Mouse (Mus musculus) limb, embryonic 11.5 days (tissue): ENCODE measurements around the gene Pclo. TPM values are rescaled to one million over a fixed set of nuclear protein-coding genes. Genes with fewer than 3 reads are reported as not detected.

Source experiments
- ATAC-seq: fragments of 200-750 bp; cut with Nextera tagmentation; 2 replicates; pipeline ENCODE4 v1.8.0; 2017; ENCODE audit warnings: low read depth; ENCODE audit not compliant: insufficient number of reproducible peaks, low FRiP score, low TSS enrichment
- DNase-seq: peaks from one replicate; pipeline ENCODE4 v3.0.0-alpha.2; 2015; ENCODE audit warnings: low spot score
- H3K27ac ChIP-seq: fragments of 300-500 bp; sonication (generic); replicated peaks from 2 replicates; pipeline ENCODE4 v1.5.1; 2014; ENCODE audit warnings: low read depth, mild to moderate bottlenecking, low read length
- H3K27me3 ChIP-seq: fragments of 300-500 bp; sonication (generic); 2 replicates; pipeline ENCODE4 v1.6.1; 2014; ENCODE audit warnings: mild to moderate bottlenecking, low read length, mixed read lengths; ENCODE audit not compliant: control insufficient read depth, insufficient read depth
- H3K36me3 ChIP-seq: fragments of 300-500 bp; sonication (generic); 2 replicates; pipeline ENCODE4 v1.6.1; 2014; ENCODE audit warnings: mild to moderate bottlenecking, low read length, moderate library complexity, mixed read lengths; ENCODE audit not compliant: control insufficient read depth, insufficient read depth
- H3K4me1 ChIP-seq: fragments of 300-500 bp; sonication (generic); 2 replicates; pipeline ENCODE4 v1.6.1; 2014; ENCODE audit warnings: low read length, mixed read lengths; ENCODE audit not compliant: control insufficient read depth, insufficient read depth
- H3K4me2 ChIP-seq: fragments of 300-500 bp; sonication (generic); 2 replicates; pipeline ENCODE4 v1.6.1; 2014; ENCODE audit warnings: low read depth, mild to moderate bottlenecking, moderate library complexity; ENCODE audit not compliant: severe bottlenecking
- H3K4me3 ChIP-seq: fragments of 300-500 bp; sonication (generic); 2 replicates; pipeline ENCODE4 v1.5.1; 2014; ENCODE audit warnings: low read depth, low read length
- H3K9ac ChIP-seq: fragments of 300-500 bp; sonication (generic); 2 replicates; pipeline ENCODE4 v1.6.1; 2014; ENCODE audit warnings: mild to moderate bottlenecking, low read length
- H3K9me3 ChIP-seq: fragments of 300-500 bp; sonication (generic); 2 replicates; pipeline ENCODE4 v1.6.1; 2016; ENCODE audit warnings: low read length; ENCODE audit not compliant: control insufficient read depth
- WGBS: fragments of 180-500 bp; shearing (Covaris S2); extraction: QIAGEN DNeasy Blood & Tissue Kit; methylation state at CpG from one replicate; pipeline ENCODE4 v1.1.7; 2014; 5-methylcytosine and 5-hydroxymethylcytosine counted together
- polyA plus RNA-seq: library from polyadenylated mRNA; unstranded; fragments of >200 nt; fragmentation: Nextera tagmentation; extraction: Ambion mirVana; gene quantifications from 2 replicates; pipeline ENCODE4 v1.2.1, GENCODE M21; 2014

Gene Pclo
- polyA plus RNA-seq, 1 experiment from 2014 or later, result 0.21 TPM

DNA sequence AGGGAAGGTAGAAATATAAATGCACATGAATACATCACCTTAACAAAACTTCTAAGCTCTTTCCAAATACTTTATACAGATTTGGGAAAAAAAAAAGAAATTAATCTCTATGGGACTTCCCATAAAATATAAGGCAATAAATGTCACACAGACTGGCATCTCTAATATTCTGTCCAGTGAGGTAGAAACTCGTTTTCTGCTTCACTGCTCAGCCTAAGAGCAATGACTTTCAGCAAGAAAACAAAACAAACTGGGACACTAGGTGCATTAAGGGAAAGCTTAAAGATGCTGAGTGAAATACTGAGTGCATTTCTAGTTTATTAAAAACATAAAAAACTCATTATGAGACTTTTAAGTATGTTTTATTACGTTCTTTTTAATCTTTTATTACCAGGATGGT lies 190.7 kb downstream of the Pclo start:
- Histone ChIP-seq H3K9me3 (no peaks in the 10 kb centered on the region), H3K4me2 (no peak overlapping the region), H3K36me3 (no peaks in the 10 kb centered on the region), H3K9ac (no peak overlapping the region), H3K4me1 (no peaks in the 10 kb centered on the region), H3K4me3 (no peak overlapping the region), H3K27me3 (no peaks in the 10 kb centered on the region), H3K27ac (no peak overlapping the region)
- DNase-seq, result no peak
- ATAC-seq, result no peak
- WGBS, result 69% methylated on average over 2 of the region's 2 CpGs

GRCm38 (mm10) chr5:14707311-14707710 lies 192.6 kb downstream of the Pclo start:
- no peaks in the 10 kb centered on the region for H3K4me1 ChIP-seq
- ATAC-seq (no peak), DNase-seq (no peak)
- H3K27ac ChIP-seq, result no peak overlapping the region
- WGBS, result 89% methylated on average over 4 of the region's 4 CpGs
- H3K4me2 ChIP-seq, result no peak overlapping the region
- no peak overlapping the region for H3K4me3 ChIP-seq
- H3K9ac ChIP-seq, result no peak overlapping the region
- no peaks in the 10 kb centered on the region for H3K27me3 ChIP-seq
- H3K36me3 ChIP-seq, result no peaks in the 10 kb centered on the region
- no peaks in the 10 kb centered on the region for H3K9me3 ChIP-seq

- Histone ChIP-seq H3K27me3 (no peaks in the 10 kb centered on the region), H3K9ac (no peak overlapping the region), H3K4me2 (no peak overlapping the region), H3K4me1 (no peaks in the 10 kb centered on the region), H3K27ac (no peak overlapping the region), H3K4me3 (no peak overlapping the region), H3K36me3 (no peaks in the 10 kb centered on the region), H3K9me3 (no peaks in the 10 kb centered on the region)
- 88% methylated on average over 3 of the region's 3 CpGs for WGBS
- ATAC-seq (no peak), DNase-seq (no peak)
Observed at GRCm38 (mm10) chr5:14723576-14723975, 208.9 kb downstream of the Pclo start.

DNA sequence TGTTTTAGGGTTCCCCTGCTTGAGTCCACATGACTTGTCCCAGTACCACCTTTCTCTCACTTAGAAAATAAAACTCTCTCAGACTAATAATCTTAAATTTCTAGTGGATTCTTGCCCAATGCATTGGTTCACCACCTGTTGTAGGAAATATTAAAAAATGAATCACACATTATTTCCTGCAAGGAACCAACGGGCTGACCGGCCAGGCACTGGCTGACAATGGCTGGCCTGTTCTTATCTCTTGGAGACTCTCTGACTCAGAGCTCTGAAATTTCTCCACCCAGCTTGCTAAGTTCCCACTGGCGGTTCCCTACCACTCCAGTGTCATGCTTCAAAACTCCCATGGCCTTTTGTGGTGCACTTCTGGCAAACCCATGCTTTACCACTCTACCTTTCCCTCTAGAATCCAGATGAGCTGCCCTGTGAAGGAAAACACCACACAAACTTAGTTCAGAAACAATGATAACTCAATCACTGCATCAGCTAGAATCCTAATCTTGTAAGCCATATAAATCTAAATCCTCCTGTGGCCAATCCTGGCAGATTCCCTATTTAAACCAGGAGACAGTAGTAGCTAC lies 214.0 kb downstream of the Pclo start:
- H3K36me3 ChIP-seq, result no peaks in the 10 kb centered on the region
- H3K4me1 ChIP-seq, result no peaks in the 10 kb centered on the region
- H3K9me3 ChIP-seq, result no peaks in the 10 kb centered on the region
- no peak for ATAC-seq
- H3K27ac ChIP-seq, result no peak overlapping the region
- 85% methylated on average over 3 of the region's 3 CpGs for WGBS
- no peak overlapping the region for H3K4me3 ChIP-seq
- DNase-seq, result no peak
- no peak overlapping the region for H3K4me2 ChIP-seq
- H3K27me3 ChIP-seq, result no peaks in the 10 kb centered on the region
- H3K9ac ChIP-seq, result no peak overlapping the region

DNA sequence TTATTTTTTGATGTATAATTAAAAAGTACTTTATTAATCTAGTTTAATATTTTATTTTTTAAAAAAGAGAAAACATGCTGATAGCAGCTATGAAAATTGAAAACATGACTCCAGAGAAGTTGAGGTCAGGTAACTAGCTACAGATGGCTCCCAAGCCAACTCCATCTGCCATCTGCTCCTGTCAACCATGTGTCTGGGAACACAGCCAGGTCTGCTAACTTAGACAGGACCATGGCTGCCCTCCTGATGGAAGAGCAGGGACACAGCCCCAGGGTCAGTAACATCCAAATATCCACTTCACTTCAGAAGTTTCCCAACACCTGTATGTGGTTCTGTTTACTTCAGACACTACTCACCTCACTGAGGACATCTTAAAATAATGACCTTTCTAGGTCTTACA lies 236.2 kb downstream of the Pclo start:
- DNase-seq (no peak), ATAC-seq (no peak)
- Histone ChIP-seq H3K9ac (no peak overlapping the region), H3K9me3 (no peaks in the 10 kb centered on the region), H3K36me3 (no peaks in the 10 kb centered on the region), H3K4me2 (no peak overlapping the region), H3K4me3 (no peak overlapping the region), H3K4me1 (no peaks in the 10 kb centered on the region), H3K27me3 (no peaks in the 10 kb centered on the region), H3K27ac (no peak overlapping the region)

GRCm38 (mm10) chr5:14766686-14767085 lies 252.0 kb downstream of the Pclo start:
- Histone ChIP-seq H3K9me3 (no peaks in the 10 kb centered on the region), H3K27ac (no peak overlapping the region), H3K27me3 (no peaks in the 10 kb centered on the region), H3K4me3 (no peak overlapping the region), H3K36me3 (no peaks in the 10 kb centered on the region), H3K4me1 (no peaks in the 10 kb centered on the region), H3K4me2 (no peak overlapping the region), H3K9ac (no peak overlapping the region)
- 85% methylated on average over 11 of the region's 11 CpGs for WGBS
- no peak for ATAC-seq
- no peak for DNase-seq

DNA sequence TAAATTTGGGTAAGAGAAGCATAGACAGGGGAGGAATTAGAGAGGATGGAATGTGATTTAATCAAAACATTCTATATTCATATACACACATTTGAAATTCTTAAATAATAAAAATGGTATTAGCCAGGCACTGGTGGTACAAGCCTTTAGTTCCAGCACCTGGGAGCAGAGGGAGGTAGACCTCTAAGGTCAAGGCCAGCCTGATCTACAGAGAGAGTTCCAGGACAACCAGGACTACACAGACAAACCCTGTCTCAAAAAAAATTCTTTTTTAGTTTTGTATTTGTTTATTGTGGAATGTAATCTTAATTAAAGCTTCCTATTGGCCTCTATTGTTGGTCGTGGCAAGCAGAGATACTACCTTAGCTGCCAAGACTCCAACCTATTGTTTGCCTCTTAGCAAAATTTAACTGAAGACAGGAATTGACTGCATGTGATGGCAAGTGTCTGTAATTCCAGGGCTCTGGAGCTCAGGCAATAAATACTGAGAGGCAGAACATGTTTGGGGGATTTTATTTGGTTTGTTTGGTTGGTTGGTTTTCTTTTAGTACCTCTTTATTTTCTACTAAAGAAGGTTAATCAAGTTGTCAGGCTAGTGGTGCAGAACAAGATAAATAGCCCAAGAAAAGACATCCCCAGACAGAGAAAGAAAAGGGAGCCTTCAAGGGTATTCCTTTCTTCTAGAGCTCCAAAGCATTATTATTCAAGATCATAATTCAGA lies 267.8 kb downstream of the Pclo start:
- H3K27me3 ChIP-seq, result no peaks in the 10 kb centered on the region
- H3K36me3 ChIP-seq, result no peaks in the 10 kb centered on the region
- H3K27ac ChIP-seq, result no peak overlapping the region
- H3K9me3 ChIP-seq, result no peaks in the 10 kb centered on the region
- H3K4me2 ChIP-seq, result no peak overlapping the region
- H3K9ac ChIP-seq, result no peak overlapping the region
- 79% methylated on average over 1 of the region's 1 CpGs for WGBS
- no peak overlapping the region for H3K4me3 ChIP-seq
- DNase-seq, result no peak
- ATAC-seq, result no peak
- no peaks in the 10 kb centered on the region for H3K4me1 ChIP-seq

GRCm38 (mm10) chr5:14793891-14794290 lies 279.2 kb downstream of the Pclo start:
- no peaks in the 10 kb centered on the region for H3K36me3 ChIP-seq
- ATAC-seq, result no peak
- 91% methylated on average over 9 of the region's 9 CpGs for WGBS
- H3K9ac ChIP-seq, result no peak overlapping the region
- H3K27ac ChIP-seq, result no peak overlapping the region
- no peaks in the 10 kb centered on the region for H3K27me3 ChIP-seq
- no peaks in the 10 kb centered on the region for H3K9me3 ChIP-seq
- no peak for DNase-seq
- H3K4me1 ChIP-seq, result no peaks in the 10 kb centered on the region
- no peak overlapping the region for H3K4me2 ChIP-seq
- no peak overlapping the region for H3K4me3 ChIP-seq

DNA sequence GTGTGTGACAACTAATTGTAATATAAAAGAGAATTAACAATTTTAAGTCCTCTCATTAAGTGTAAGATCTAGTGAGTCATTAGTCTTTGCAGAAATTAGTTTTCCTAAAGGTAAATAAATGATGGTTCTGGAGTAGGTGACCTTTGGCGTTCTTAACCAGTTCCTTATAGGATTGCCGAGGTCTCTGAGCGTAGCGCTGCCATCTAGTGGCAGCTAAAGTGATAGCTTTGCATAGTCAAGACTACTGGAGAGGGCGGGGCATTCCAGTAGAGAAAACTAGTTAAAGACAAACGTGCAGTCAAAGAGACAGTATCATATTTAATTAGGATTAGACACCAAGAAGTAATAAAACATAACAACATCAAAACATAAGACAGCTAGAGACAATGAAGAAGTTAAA lies 292.4 kb downstream of the Pclo start:
- DNase-seq (peak; percentile 68), ATAC-seq (no peak; the same call in 1 of the 2 replicates)
- Histone ChIP-seq H3K4me3 (no peak overlapping the region), H3K9me3 (no peaks in the 10 kb centered on the region), H3K27me3 (no peaks in the 10 kb centered on the region), H3K4me2 (no peak overlapping the region), H3K27ac (no peak overlapping the region), H3K4me1 (no peaks in the 10 kb centered on the region), H3K9ac (no peak overlapping the region), H3K36me3 (no peaks in the 10 kb centered on the region)
- 6% methylated on average over 6 of the region's 6 CpGs for WGBS
